In genomic region chr4:136206033-136206893, GRCm38 (mm10) we compare ENCODE assay signal across 8 mouse cellular contexts. TPM values are rescaled to one million over a fixed set of nuclear protein-coding genes. Genes with fewer than 3 reads are reported as not detected.
A peak's percentile ranks its signal among the peaks of the same experiment; 100 is the strongest.
DNase-seq lines count a peak whose midpoint lies in the region; ATAC-seq and TF ChIP-seq lines count a peak whose summit lies in the region.

Gene Asap3, plus strand, starts transcription at chr4:136206365.

- H3K36me3 ChIP-seq in hindbrain, embryonic 14.5 days (replicated peaks; ENCODE audit: control insufficient read depth, insufficient read depth), result no peaks in the 10 kb centered on the region

- DNase-seq in Patski (ENCODE audit: low read depth, low spot score), result peak; percentile 65
- DNase-seq in cerebellum, postnatal 14 days, result peak; percentile 85 to 87
- peak; percentile 62 to 76 for DNase-seq in frontal cortex, postnatal 25 days (ENCODE audit: low spot score in 2 of 2)
- DNase-seq in hindbrain, embryonic 14.5 days (ENCODE audit: low spot score), result peak; percentile 85
- DNase-seq in left cerebral cortex, adult 11 months (ENCODE audit: low spot score), result peak; percentile 74
- peak; percentile 97 to 98 for DNase-seq in lung, postnatal 4 days
- peak; percentile 86 for DNase-seq in retina, postnatal 7 days (ENCODE audit: low read depth, low spot score)
- DNase-seq in urinary bladder, adult 2 months (ENCODE audit: low spot score), result peak; percentile 82

- H3K9me3 ChIP-seq in hindbrain, embryonic 14.5 days (ENCODE audit: control insufficient read depth, low read length), result no peaks in the 10 kb centered on the region

- in situ Hi-C loops in Patski (cut with MboI; ENCODE audit: low pct_unique_long_range_greater_than_20kb), result no loop called here

- peak; percentile 54 for TF ChIP-seq CTCF in Patski (IDR thresholded peaks at IDR 0.05)

- H3K9ac ChIP-seq in hindbrain, embryonic 14.5 days, result peak within 1 kb of the TSS; percentile 75

- whole genome bisulfite sequencing in hindbrain, embryonic 14.5 days, result under 1% methylated on average over 50 of the region's 54 CpGs

- H3K27me3 ChIP-seq in Patski, result no peaks in the 10 kb centered on the region
- no peaks in the 10 kb centered on the region for H3K27me3 ChIP-seq in hindbrain, embryonic 14.5 days (ENCODE audit: control insufficient read depth, insufficient read depth, low read length)

- peak; percentile 61 for ATAC-seq in Patski
- ATAC-seq in hindbrain, embryonic 14.5 days (ENCODE audit: low FRiP score), result peak; percentile 90

- H3K4me2 ChIP-seq in hindbrain, embryonic 14.5 days (replicated peaks), result peak within 1 kb of the TSS; percentile 96

- POLR2A ChIA-PET in Patski (lab: Charles Lee), result no interaction called here

- CTCF ChIA-PET in Patski (lab: Charles Lee), result interaction anchor here (1.0 to 1.7 kb wide), 2 partner anchors 33 to 35 kb away, joined by 3 to 4 read pairs; no protein-coding TSS in a partner anchor

- H3K4me1 ChIP-seq in hindbrain, embryonic 14.5 days (replicated peaks; ENCODE audit: control insufficient read depth, insufficient read depth, low read length), result peaks cover 9% of the 10 kb centered on the region

- no peak within 1 kb of the TSS for H3K27ac ChIP-seq in hindbrain, embryonic 14.5 days

- peak within 1 kb of the TSS; percentile 58 for H3K4me3 ChIP-seq in hindbrain, embryonic 14.5 days (replicated peaks; ENCODE audit: low read length)

RNA-seq across cellular contexts. Expression of gene Asap3, which starts in this region (rescaled TPM):
- polyA plus RNA-seq in Patski (2021), result 5.5 TPM
- polyA plus RNA-seq in hindbrain, embryonic 14.5 days (2014; fragmentation: Nextera tagmentation; extraction: Ambion mirVana), result 4.9 TPM in 2 replicates
- polyA plus RNA-seq in urinary bladder, adult 2 months (2012; rRNA removed), result 11.7 and 11.8 TPM in 2 replicates
